Mouse (Mus musculus) c-Kit-positive CD71-positive TER-119-positive erythroid progenitor cells, embryonic 14.5 days (primary cell): ENCODE data around the gene Psg20.
"Not testable (repeated sequence)": the region's sequence is repeated elsewhere in the genome, so short reads cannot be mapped to it uniquely, and the experiment has no call there.

Experiments
- DNase-seq: peaks from one replicate; pipeline ENCODE4 v3.0.0-alpha.2; 2013; ENCODE audit warnings: low spot score

Gene Psg20

DNA sequence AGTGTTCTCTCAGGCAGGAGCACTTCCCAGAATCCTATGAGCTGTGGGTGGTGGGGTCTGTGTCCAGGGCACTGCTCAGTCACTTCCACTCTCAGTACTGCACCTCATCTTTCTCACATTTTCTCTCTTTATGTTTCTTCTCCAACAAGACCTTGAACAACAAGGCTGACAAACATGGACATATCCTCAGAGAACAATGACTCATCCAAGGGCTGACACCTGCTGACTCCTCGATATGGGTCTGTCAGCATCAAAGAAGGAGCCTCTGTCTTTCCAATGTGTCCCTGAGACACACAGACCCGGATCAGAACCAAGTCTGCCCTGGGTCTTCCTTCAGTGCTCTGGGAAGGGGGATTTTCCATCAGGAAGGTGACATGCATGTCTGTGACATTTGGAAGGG, at the start of gene Psg20:
Gene Psg20 (minus strand): TSS at position 101 of the 400 bp plus-strand sequence.
- no peak for DNase-seq

DNA sequence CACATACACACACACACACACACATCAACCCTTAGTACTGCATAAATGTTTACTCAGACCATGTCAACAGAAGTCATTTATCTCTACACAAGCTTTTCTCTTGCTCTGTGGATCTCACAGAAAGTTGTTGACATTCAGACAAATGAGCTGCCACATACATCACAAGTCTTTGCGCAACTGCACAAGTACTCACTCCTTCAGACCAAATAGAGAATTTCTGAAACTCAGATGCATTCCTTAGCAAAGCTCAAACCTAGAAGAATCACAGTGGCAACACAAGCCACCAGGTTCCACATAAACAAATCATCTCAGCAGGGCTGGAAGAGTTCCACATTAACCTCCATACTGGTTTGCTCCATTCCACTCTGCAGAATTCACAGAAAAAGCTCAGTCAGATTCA, 48.5 kb upstream of the Psg20 start:
- no peak for DNase-seq

GRCm38 (mm10) chr7:18733111-18733510, 47.1 kb upstream of the Psg20 start:
- no peak for DNase-seq

GRCm38 (mm10) chr7:18728391-18728790, 42.4 kb upstream of the Psg20 start:
- DNase-seq, result no peak

DNA sequence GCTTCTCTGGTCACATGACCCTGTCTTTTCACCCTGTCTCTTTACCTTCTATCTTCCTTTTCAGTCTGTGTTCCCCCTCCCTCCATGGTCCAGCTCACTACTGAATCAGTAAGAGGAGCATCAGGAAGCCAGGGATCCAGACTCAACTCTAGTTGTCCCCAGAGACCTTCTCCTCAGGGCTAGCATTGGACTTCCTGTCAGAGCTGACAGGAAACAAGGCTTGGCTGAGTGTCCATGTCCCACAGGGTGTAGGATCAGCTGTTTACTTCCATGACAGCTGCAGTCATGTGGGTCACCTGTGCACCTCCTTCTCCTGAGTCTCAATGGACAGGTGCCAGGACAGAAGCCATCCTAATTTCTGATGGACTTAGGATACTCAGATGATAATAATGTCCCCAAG, 39.9 kb upstream of the Psg20 start:
- DNase-seq, result not testable (repeated sequence)

DNA sequence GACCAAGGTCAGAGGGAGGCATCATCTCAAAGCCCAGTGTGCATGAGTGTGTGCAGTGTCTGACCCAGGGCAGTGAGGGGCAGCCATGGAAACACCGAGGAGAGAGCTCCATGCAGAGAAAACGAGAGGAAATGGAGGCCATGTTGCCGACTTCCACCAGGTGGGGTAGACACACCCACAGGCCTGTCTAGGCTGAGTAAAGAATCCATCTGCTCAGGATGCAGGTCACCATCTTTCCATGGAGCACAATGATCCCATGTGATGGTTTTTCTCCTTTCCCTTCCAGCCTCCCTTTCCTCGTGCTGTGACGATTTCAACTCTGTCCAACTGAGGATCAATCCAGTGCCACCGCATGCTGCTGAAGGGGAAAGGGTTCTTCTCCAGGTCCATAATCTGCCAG, 38.0 kb upstream of the Psg20 start:
- DNase-seq, result no peak

- no peak for DNase-seq
These were observed 31.8 kb upstream of the Psg20 start, which contains the start of gene Psg22 for GRCm38 (mm10) chr7:18717790-18718189. TSS of gene Psg22 (plus strand) at chr7:18718090.

DNA sequence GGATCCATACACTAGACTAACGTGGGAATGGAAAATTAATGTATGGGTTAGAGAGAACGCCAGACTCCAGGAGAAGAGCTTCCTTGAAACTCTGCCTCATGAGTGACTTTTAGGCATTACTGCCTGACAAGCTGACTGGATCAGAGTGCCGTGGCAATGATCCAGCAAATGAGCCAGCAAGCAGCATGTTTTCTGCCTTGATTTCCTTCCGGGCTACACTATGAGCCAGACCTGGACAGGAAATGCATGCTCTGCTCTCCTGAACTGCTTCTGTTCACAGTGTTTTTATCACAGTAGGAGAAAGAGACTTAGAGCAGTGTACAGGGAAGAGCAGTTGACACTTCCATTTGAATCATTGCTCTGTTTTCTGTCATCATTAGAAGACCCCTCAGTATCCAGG, 29.6 kb upstream of the Psg20 start:
- no peak for DNase-seq

GRCm38 (mm10) chr7:18710846-18711245, 24.9 kb upstream of the Psg20 start:
- no peak for DNase-seq

- DNase-seq, result not testable (repeated sequence)
These were observed 24.3 kb upstream of the Psg20 start for GRCm38 (mm10) chr7:18710331-18710730.

- DNase-seq, result no peak
These were observed 399 bp downstream of the Psg20 start for GRCm38 (mm10) chr7:18685586-18685985.

DNA sequence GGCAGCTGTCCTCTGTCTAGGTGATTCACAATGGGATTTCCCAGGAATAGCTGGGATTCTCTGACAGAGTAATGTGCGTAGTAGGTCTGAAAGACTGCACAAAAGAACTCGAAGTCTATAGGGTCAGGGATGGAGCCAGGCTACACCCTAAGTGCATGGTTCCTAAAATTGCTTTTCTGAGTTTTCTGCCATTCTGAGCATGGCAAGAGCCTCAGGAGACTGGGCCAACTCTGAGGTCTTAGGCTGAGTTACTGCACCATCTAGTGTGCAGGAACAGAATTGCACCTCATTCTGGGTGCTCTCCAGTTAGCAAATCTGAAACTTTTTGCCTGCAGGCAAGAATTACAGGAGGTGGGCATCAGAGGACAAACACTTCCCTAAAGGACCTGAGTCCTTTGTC, 6.2 kb downstream of the Psg20 start:
- no peak for DNase-seq

DNA sequence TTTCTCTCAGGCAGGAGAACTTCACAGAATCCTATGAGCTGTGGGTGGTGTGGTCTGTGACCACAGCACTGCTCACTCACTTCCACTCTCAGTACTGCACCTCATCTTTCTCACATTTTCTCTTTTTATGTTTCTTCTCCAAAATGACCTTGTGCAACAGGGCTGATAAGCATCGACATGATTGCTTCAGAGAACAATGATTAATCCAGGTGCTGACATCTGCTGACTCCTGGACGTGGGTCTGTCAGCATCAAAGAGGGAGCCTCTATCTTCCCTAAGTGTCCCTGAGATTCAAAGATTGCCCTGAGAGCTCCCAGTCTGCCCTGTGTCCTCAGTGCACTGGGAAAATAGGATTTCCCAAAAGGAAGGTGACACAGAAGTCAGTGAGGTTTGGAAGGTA, 29.4 kb downstream of the Psg20 start, which contains the start of gene Psg21:
Gene Psg21 (minus strand): TSS at position 101 of the 400 bp plus-strand sequence.
- not testable (repeated sequence) for DNase-seq

GRCm38 (mm10) chr7:18626921-18627320, 59.1 kb downstream of the Psg20 start:
- DNase-seq, result not testable (repeated sequence)
